Mouse (Mus musculus) thymus, adult 2 months (tissue): ENCODE measurements around the gene Sertad2.

Experiments
- CTCF ChIP-seq: fragments of 200-500 bp; IDR thresholded peaks from 2 replicates; pipeline ENCODE4 v1.5.1; 2012; ENCODE audit warnings: mild to moderate bottlenecking, control low read depth, low read length, moderate library complexity, borderline replicate concordance; ENCODE audit not compliant: control insufficient read depth, poor library complexity, insufficient read depth; ENCODE audit errors: extremely low read depth
- POLR2A ChIP-seq: fragments of 200-500 bp; IDR thresholded peaks from 2 replicates; pipeline ENCODE4 v1.6.1; 2012; ENCODE audit warnings: mild to moderate bottlenecking, low read length, control low read depth, moderate library complexity; ENCODE audit not compliant: control insufficient read depth, poor library complexity, insufficient read depth; ENCODE audit errors: extremely low read depth

- no peak for TF ChIP-seq POLR2A
- no peak for TF ChIP-seq CTCF
Observed at GRCm38 (mm10) chr11:20644872-20645271, 101.8 kb downstream of the Sertad2 start.
